Mouse (Mus musculus) hindbrain, embryonic 15.5 days (tissue): ENCODE results near the gene Atp13a5. TPM values are rescaled to one million over a fixed set of nuclear protein-coding genes. Genes with fewer than 3 reads are reported as not detected.

Experiments used
- ATAC-seq: fragments of 200-750 bp; cut with Nextera tagmentation; 2 replicates; pipeline ENCODE4 v1.8.0; 2017; ENCODE audit warnings: low read depth, moderate number of reproducible peaks, moderate TSS enrichment; ENCODE audit not compliant: low FRiP score
- H3K27ac ChIP-seq: fragments of 300-500 bp; sonication (generic); replicated peaks from 2 replicates; pipeline ENCODE4 v1.5.1; 2015; ENCODE audit warnings: mild to moderate bottlenecking, inconsistent platforms
- H3K27me3 ChIP-seq: fragments of 300-500 bp; sonication (generic); 2 replicates; pipeline ENCODE4 v1.6.1; 2015; ENCODE audit warnings: control low read depth, inconsistent platforms
- H3K36me3 ChIP-seq: fragments of 300-500 bp; sonication (generic); 2 replicates; pipeline ENCODE4 v1.6.1; 2015; ENCODE audit warnings: control low read depth, inconsistent platforms
- H3K4me1 ChIP-seq: fragments of 300-500 bp; sonication (generic); replicated peaks from 2 replicates; pipeline ENCODE4 v1.6.1; 2015; ENCODE audit warnings: control low read depth, inconsistent platforms
- H3K4me2 ChIP-seq: fragments of 300-500 bp; sonication (generic); 2 replicates; pipeline ENCODE4 v1.6.1; 2015; ENCODE audit warnings: moderate library complexity, mild to moderate bottlenecking, inconsistent platforms
- H3K4me3 ChIP-seq: fragments of 300-500 bp; sonication (generic); 2 replicates; pipeline ENCODE4 v1.5.1; 2015; ENCODE audit warnings: mild to moderate bottlenecking, inconsistent platforms
- H3K9ac ChIP-seq: fragments of 300-500 bp; sonication (generic); 2 replicates; pipeline ENCODE4 v1.6.1; 2015; ENCODE audit warnings: inconsistent platforms
- H3K9me3 ChIP-seq: fragments of 300-500 bp; sonication (generic); 2 replicates; pipeline ENCODE4 v1.6.1; 2016; ENCODE audit warnings: control low read depth, inconsistent platforms
- WGBS: fragments of 180-500 bp; shearing (Covaris S2); methylation state at CpG from one replicate; pipeline ENCODE4 v1.1.7; 2015; 5-methylcytosine and 5-hydroxymethylcytosine counted together
- polyA plus RNA-seq: library from polyadenylated mRNA; unstranded; fragments of >200 nt; fragmentation: Nextera tagmentation; extraction: Ambion mirVana; gene quantifications from 2 replicates; pipeline ENCODE4 v1.2.1, GENCODE M21; 2015

Atp13a5 gene
- 3.1 and 3.3 TPM in 2 replicates for polyA plus RNA-seq

GRCm38 (mm10) chr16:29378458-29378857 is at the start of gene Atp13a5:
Atp13a5 (minus strand) TSS chr16:29378732.
- H3K4me3 ChIP-seq: no peak within 1 kb of the TSS
- H3K27me3 ChIP-seq: no peaks in the 10 kb centered on the region
- no peak within 1 kb of the TSS for H3K4me2 ChIP-seq
- no peaks in the 10 kb centered on the region for H3K36me3 ChIP-seq
- H3K9ac ChIP-seq: no peak within 1 kb of the TSS
- ATAC-seq: no peak
- H3K9me3 ChIP-seq: no peaks in the 10 kb centered on the region
- no peak within 1 kb of the TSS for H3K27ac ChIP-seq
- 78% methylated on average over 4 of the region's 4 CpGs for WGBS
- no peaks in the 10 kb centered on the region for H3K4me1 ChIP-seq

DNA sequence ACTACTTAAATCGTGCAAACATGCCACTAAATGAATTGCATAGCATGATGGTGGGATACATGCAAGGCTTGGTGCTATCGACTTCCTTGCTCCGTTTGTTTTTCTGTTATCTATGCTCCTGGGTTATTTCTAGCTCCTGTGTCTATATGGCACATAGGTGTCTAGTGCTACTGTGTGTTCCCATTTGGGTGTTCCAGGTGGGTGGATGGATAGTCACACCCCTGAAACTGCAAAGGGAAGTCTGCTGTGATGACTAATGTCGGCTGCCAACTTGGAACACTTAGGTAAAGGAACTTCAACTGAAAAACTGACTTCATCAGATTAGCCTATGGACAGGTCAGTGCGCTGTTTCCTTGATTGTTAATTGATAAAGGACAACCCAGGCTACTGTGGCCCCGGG is 36.3 kb upstream of the Atp13a5 start:
- Histone ChIP-seq H3K4me1 (no peaks in the 10 kb centered on the region), H3K4me3 (no peak overlapping the region), H3K36me3 (no peaks in the 10 kb centered on the region), H3K27me3 (no peaks in the 10 kb centered on the region), H3K4me2 (no peak overlapping the region), H3K9ac (no peak overlapping the region), H3K9me3 (no peaks in the 10 kb centered on the region), H3K27ac (no peak overlapping the region)
- no peak for ATAC-seq
- WGBS: 91% methylated on average over 6 of the region's 6 CpGs

DNA sequence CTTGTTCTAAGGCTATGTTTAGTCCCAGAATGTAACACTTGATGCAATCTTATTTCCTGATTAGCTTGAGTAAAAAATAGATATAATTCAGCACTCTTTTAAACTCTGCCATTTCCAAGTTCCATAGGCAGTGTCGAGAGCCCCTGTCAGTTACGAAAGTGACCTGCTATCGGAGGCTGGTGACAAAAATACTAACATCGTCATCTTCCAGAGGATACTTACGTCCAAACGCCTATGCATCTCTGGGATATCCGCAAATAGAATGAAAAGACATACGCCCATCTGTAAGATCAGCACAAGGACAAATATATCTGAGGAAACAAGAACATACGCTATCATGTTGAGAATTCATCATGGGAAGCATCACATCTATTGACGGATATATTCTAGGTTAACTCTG is 28.8 kb upstream of the Atp13a5 start:
- Histone ChIP-seq H3K9me3 (no peaks in the 10 kb centered on the region), H3K9ac (no peak overlapping the region), H3K36me3 (no peaks in the 10 kb centered on the region), H3K4me2 (no peak overlapping the region), H3K4me1 (no peaks in the 10 kb centered on the region), H3K27ac (no peak overlapping the region), H3K27me3 (no peaks in the 10 kb centered on the region), H3K4me3 (no peak overlapping the region)
- 93% methylated on average over 10 of the region's 10 CpGs for WGBS
- ATAC-seq: no peak

- H3K4me2 ChIP-seq: no peak overlapping the region
- H3K27me3 ChIP-seq: no peaks in the 10 kb centered on the region
- 79% methylated on average over 2 of the region's 2 CpGs for WGBS
- ATAC-seq: no peak
- H3K9ac ChIP-seq: no peak overlapping the region
- no peaks in the 10 kb centered on the region for H3K4me1 ChIP-seq
- H3K36me3 ChIP-seq: no peaks in the 10 kb centered on the region
- no peaks in the 10 kb centered on the region for H3K9me3 ChIP-seq
- H3K4me3 ChIP-seq: no peak overlapping the region
- H3K27ac ChIP-seq: no peak overlapping the region
These were observed 20.5 kb upstream of the Atp13a5 start for GRCm38 (mm10) chr16:29399079-29399478.

GRCm38 (mm10) chr16:29384781-29385180 is 6.2 kb upstream of the Atp13a5 start:
- Histone ChIP-seq H3K9me3 (no peaks in the 10 kb centered on the region), H3K36me3 (no peaks in the 10 kb centered on the region), H3K4me3 (no peak overlapping the region), H3K27me3 (no peaks in the 10 kb centered on the region), H3K27ac (no peak overlapping the region), H3K4me2 (no peak overlapping the region), H3K9ac (no peak overlapping the region), H3K4me1 (no peaks in the 10 kb centered on the region)
- 92% methylated on average over 4 of the region's 4 CpGs for WGBS
- no peak for ATAC-seq

DNA sequence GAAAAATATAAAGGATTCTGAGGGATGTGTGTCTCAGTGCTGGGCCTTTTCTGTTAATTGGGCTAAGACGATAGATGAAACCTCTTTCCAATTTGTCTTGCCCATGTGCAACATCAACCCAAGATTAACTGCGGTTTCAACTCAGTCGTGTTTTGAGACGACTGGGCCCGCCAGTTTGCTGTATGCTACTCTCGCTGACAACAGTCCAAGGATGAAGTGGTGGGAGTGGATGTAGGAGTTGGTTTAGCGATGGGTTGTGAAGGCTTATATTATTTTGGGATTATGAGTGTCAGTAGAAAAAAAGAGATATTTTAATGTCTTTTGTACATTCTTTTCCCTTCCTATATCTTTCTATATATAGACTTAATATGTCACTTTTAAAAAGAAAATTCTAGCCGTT is 3.9 kb downstream of the Atp13a5 start:
- Histone ChIP-seq H3K4me1 (no peaks in the 10 kb centered on the region), H3K36me3 (no peaks in the 10 kb centered on the region), H3K9ac (no peak overlapping the region), H3K27me3 (no peaks in the 10 kb centered on the region), H3K9me3 (no peaks in the 10 kb centered on the region), H3K27ac (no peak overlapping the region), H3K4me2 (no peak overlapping the region), H3K4me3 (no peak overlapping the region)
- 91% methylated on average over 8 of the region's 8 CpGs for WGBS
- no peak for ATAC-seq

GRCm38 (mm10) chr16:29331351-29332044 is 47.0 kb downstream of the Atp13a5 start:
- H3K36me3 ChIP-seq: no peaks in the 10 kb centered on the region
- WGBS: 81% methylated on average over 3 of the region's 3 CpGs
- ATAC-seq: peak; percentile 89
- no peak overlapping the region for H3K9ac ChIP-seq
- H3K4me2 ChIP-seq: no peak overlapping the region
- peak overlapping the region; percentile 73 for H3K27ac ChIP-seq
- no peak overlapping the region for H3K4me3 ChIP-seq
- H3K27me3 ChIP-seq: no peaks in the 10 kb centered on the region
- no peaks in the 10 kb centered on the region for H3K9me3 ChIP-seq
- H3K4me1 ChIP-seq: peaks cover 16% of the 10 kb centered on the region

DNA sequence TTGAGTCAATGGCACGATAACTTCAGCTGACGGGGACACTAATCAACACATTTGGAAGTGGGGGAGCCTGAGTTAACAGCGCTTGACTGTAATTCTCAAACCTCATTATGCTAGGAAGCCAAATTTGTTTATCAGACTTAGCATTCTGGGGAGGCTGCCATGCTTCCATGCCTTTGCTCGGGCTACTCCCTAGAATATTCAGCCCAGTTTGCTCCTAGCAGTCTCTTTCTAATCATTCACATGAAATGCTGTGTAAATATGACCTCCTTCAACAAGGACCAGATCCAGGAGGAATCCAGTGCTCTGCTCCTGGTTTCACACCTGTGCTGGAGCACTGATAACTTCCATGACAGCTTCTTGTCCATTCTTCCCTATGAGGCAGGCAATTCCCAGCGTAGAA is 47.6 kb downstream of the Atp13a5 start:
- Histone ChIP-seq H3K9me3 (no peaks in the 10 kb centered on the region), H3K9ac (no peak overlapping the region), H3K36me3 (no peaks in the 10 kb centered on the region), H3K4me3 (no peak overlapping the region), H3K27ac (peak overlapping the region; percentile 73), H3K27me3 (no peaks in the 10 kb centered on the region), H3K4me2 (no peak overlapping the region), H3K4me1 (peaks cover 16% of the 10 kb centered on the region)
- ATAC-seq: peak; percentile 55; the same call in 1 of the 2 replicates
- 60% methylated on average over 5 of the region's 5 CpGs for WGBS

DNA sequence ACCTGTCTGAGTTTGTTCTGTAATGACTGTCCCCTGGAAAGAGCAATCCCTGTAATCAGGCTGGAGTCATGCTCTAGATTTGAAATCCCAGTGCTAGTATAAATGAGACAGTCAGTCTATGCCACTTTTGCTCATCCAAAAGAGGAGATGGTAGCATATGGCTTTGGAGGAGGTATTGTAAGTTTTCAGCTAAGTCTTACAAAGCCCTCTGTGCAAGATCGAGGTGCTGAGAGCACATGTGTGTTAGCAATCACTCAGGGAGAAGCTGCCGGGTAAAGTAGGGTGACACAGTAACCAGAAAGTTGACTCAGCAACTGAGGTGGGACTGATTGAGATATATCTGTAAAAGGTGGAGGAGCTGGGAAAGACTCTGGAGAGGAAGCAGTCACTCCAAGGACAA is 49.3 kb downstream of the Atp13a5 start:
- no peak overlapping the region for H3K4me2 ChIP-seq
- H3K4me3 ChIP-seq: no peak overlapping the region
- H3K27ac ChIP-seq: no peak overlapping the region
- WGBS: 89% methylated on average over 2 of the region's 2 CpGs
- no peaks in the 10 kb centered on the region for H3K27me3 ChIP-seq
- ATAC-seq: no peak
- H3K9ac ChIP-seq: no peak overlapping the region
- peaks cover 16% of the 10 kb centered on the region for H3K4me1 ChIP-seq
- H3K36me3 ChIP-seq: no peaks in the 10 kb centered on the region
- H3K9me3 ChIP-seq: no peaks in the 10 kb centered on the region

- no peak for ATAC-seq
- Histone ChIP-seq H3K4me2 (no peak overlapping the region), H3K27me3 (no peaks in the 10 kb centered on the region), H3K9me3 (no peaks in the 10 kb centered on the region), H3K9ac (no peak overlapping the region), H3K4me1 (peaks cover 16% of the 10 kb centered on the region), H3K27ac (no peak overlapping the region), H3K36me3 (no peaks in the 10 kb centered on the region), H3K4me3 (no peak overlapping the region)
- 72% methylated on average over 3 of the region's 3 CpGs for WGBS
These were observed 50.6 kb downstream of the Atp13a5 start for GRCm38 (mm10) chr16:29327910-29328309.

DNA sequence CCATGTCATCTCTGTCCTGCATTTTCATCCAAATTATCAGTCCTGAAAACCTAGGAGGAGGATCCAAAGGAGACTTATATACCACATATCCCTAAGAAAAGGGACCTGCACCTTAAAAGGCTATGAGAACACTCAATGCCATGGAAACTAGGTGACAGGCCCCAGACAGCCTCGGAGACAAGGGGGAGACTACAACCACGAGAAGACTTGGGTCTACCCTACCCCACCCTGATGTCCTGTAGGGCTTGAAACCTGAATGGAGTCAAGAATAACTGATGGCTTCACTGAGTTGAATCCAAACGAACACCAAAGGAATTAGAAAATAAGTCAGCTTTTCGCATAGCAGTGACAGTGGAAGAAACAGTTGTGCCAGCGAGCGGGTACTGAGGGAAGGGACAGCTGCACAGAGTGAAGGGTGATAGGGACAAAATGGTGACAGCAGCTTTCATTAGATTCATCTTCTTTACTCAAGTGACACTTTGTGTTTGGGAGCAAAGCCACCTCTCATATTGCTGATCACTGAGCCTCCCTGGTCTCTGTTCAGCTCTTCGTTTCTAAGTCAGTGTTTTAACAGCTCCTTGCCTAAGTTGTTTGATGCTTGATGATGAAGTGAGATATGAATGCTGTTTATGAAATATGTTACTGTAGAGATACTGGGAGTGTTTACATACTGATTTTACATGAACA is 53.2 kb downstream of the Atp13a5 start:
- WGBS: 88% methylated on average over 7 of the region's 7 CpGs
- H3K9me3 ChIP-seq: no peaks in the 10 kb centered on the region
- no peak overlapping the region for H3K27ac ChIP-seq
- no peak for ATAC-seq
- H3K9ac ChIP-seq: no peak overlapping the region
- no peaks in the 10 kb centered on the region for H3K36me3 ChIP-seq
- no peaks in the 10 kb centered on the region for H3K4me1 ChIP-seq
- no peak overlapping the region for H3K4me3 ChIP-seq
- H3K27me3 ChIP-seq: no peaks in the 10 kb centered on the region
- H3K4me2 ChIP-seq: no peak overlapping the region

DNA sequence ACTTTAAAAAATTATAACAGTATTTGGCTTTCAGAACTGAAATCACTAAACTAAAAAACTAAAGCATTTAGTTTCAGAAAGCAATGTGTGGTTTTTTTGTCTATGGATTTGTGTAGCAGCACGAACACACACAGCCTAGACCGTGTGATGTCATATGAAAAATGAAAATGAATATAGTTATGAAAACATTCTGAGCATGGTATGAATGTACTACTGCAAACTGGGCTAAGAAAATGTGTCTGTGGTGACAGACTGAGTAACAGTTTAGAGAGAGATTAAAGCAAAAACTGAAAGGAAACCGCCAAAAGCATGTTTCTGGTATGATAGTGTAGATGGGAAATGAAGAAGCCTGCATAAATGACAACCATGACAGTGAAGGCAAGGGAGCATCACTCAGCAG is 57.8 kb downstream of the Atp13a5 start:
- H3K27me3 ChIP-seq: no peaks in the 10 kb centered on the region
- no peak overlapping the region for H3K9ac ChIP-seq
- no peak overlapping the region for H3K4me3 ChIP-seq
- 90% methylated on average over 3 of the region's 3 CpGs for WGBS
- no peak for ATAC-seq
- no peaks in the 10 kb centered on the region for H3K9me3 ChIP-seq
- no peak overlapping the region for H3K27ac ChIP-seq
- no peaks in the 10 kb centered on the region for H3K36me3 ChIP-seq
- no peaks in the 10 kb centered on the region for H3K4me1 ChIP-seq
- no peak overlapping the region for H3K4me2 ChIP-seq
